ENCODE assay signal across 8 mouse cellular contexts in the genomic region with DNA sequence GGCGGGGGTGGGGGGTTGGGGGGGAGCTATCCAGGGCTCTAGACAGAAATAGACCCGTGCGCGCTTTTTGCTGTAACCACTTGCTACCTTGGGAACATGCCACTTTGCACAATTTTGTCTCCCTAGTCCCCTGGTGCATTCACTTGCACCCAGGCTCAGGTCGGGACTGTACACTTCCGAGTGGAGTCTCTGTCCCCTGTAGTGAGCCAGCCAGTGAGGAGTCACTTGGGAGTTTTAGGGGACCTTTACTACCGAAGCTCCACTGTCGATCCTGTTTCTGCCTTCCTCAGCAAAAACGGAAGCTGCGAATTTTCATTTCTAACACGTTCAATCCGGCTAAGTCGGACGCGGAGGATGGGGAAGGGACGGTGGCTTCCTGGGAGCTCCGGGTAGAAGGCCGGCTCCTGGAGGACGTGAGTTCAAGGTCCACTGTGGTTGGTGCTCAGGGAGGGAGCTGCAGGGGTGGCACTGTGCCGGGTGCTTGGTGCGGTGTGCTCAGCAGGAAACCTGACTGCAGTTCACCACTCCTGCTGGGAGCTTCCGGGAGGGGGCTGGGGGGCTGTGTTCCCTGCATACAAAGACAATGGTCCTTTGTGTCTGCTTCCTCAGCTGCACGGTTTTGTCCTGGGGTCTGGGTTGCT. TPM values are rescaled to one million over a fixed set of nuclear protein-coding genes. Genes with fewer than 3 reads are reported as not detected.
DNase-seq lines count a peak whose midpoint lies in the region; ATAC-seq and TF ChIP-seq lines count a peak whose summit lies in the region.

No protein-coding gene starts in this region.

- no peaks in the 10 kb centered on the region for H3K27me3 ChIP-seq in lung, postnatal 0 days (replicated peaks; ENCODE audit: insufficient read depth, low read length)
- H3K27me3 ChIP-seq in embryonic facial prominence, embryonic 13.5 days, result no peaks in the 10 kb centered on the region; the same call in 1 of the 2 replicates
- H3K27me3 ChIP-seq in hindbrain, postnatal 0 days (ENCODE audit: insufficient read depth, low read length), result no peaks in the 10 kb centered on the region
- H3K27me3 ChIP-seq in midbrain, embryonic 12.5 days, result no peaks in the 10 kb centered on the region

- no peaks in the 10 kb centered on the region for H3K9me3 ChIP-seq in lung, postnatal 0 days (ENCODE audit: low read length)
- H3K9me3 ChIP-seq in embryonic facial prominence, embryonic 13.5 days, result no peaks in the 10 kb centered on the region
- H3K9me3 ChIP-seq in hindbrain, postnatal 0 days (ENCODE audit: low read length), result no peaks in the 10 kb centered on the region
- no peaks in the 10 kb centered on the region for H3K9me3 ChIP-seq in midbrain, embryonic 12.5 days

- peaks cover 17% of the 10 kb centered on the region for H3K36me3 ChIP-seq in lung, postnatal 0 days (ENCODE audit: insufficient read depth, low read length)
- H3K36me3 ChIP-seq in embryonic facial prominence, embryonic 13.5 days, result peaks cover 47% of the 10 kb centered on the region
- peaks cover 26% of the 10 kb centered on the region for H3K36me3 ChIP-seq in hindbrain, postnatal 0 days (ENCODE audit: insufficient read depth, low read length)
- peaks cover 52% of the 10 kb centered on the region for H3K36me3 ChIP-seq in midbrain, embryonic 12.5 days

- TF ChIP-seq EP300 in lung, postnatal 0 days (IDR thresholded peaks at IDR 0.05), result no peak

- no peak overlapping the region for H3K27ac ChIP-seq in lung, postnatal 0 days (ENCODE audit: low read length)
- peak overlapping the region; percentile 96; the same call in 1 of the 2 replicates for H3K27ac ChIP-seq in embryonic facial prominence, embryonic 13.5 days
- H3K27ac ChIP-seq in hindbrain, postnatal 0 days, result peak overlapping the region; percentile 33; the same call in 1 of the 2 replicates
- peak overlapping the region; percentile 96 for H3K27ac ChIP-seq in midbrain, embryonic 12.5 days (replicated peaks)

- 48% methylated on average over 23 of the region's 23 CpGs for WGBS in lung, postnatal 0 days
- WGBS in embryonic facial prominence, embryonic 13.5 days, result 22% methylated on average over 23 of the region's 23 CpGs
- WGBS in hindbrain, postnatal 0 days, result 14% methylated on average over 23 of the region's 23 CpGs
- WGBS in midbrain, embryonic 12.5 days, result 21% methylated on average over 23 of the region's 23 CpGs

- peaks cover 3% of the 10 kb centered on the region; the same call in 1 of the 2 replicates for H3K4me1 ChIP-seq in lung, postnatal 0 days (ENCODE audit: insufficient read depth, low read depth, low read length)
- peaks cover 35% of the 10 kb centered on the region for H3K4me1 ChIP-seq in embryonic facial prominence, embryonic 13.5 days
- peaks cover 14% of the 10 kb centered on the region; the same call in 1 of the 2 replicates for H3K4me1 ChIP-seq in hindbrain, postnatal 0 days (ENCODE audit: insufficient read depth, low read length)
- peaks cover 33% of the 10 kb centered on the region for H3K4me1 ChIP-seq in midbrain, embryonic 12.5 days

- ATAC-seq in lung, postnatal 0 days, result no peak
- no peak for ATAC-seq in embryonic facial prominence, embryonic 13.5 days (ENCODE audit: insufficient number of reproducible peaks, insufficient read depth, low FRiP score, low TSS enrichment, low read depth)
- ATAC-seq in hindbrain, postnatal 0 days, result no peak
- ATAC-seq in midbrain, embryonic 12.5 days (ENCODE audit: low FRiP score, low read depth), result no peak

- no peak for TF ChIP-seq CTCF in lung, postnatal 0 days (IDR thresholded peaks at IDR 0.05)
- TF ChIP-seq CTCF in hindbrain, postnatal 0 days (IDR thresholded peaks at IDR 0.05; ENCODE audit: low read depth), result no peak

- H3K4me3 ChIP-seq in lung, postnatal 0 days (ENCODE audit: low read depth, low read length), result no peak overlapping the region
- peak overlapping the region; percentile 80 for H3K4me3 ChIP-seq in embryonic facial prominence, embryonic 13.5 days
- H3K4me3 ChIP-seq in hindbrain, postnatal 0 days (ENCODE audit: low read length), result peak overlapping the region; percentile 28
- H3K4me3 ChIP-seq in midbrain, embryonic 12.5 days, result peak overlapping the region; percentile 85

- DNase-seq in lung, postnatal 10 days, result peak; percentile 64
- DNase-seq in lung, postnatal 0 days (ENCODE audit: low spot score), result no peak
- no peak for DNase-seq in hindbrain, postnatal 0 days (ENCODE audit: low spot score)
- no peak for DNase-seq in c-Kit-positive CD71-positive TER-119-positive erythroid progenitor cells, embryonic 14.5 days (ENCODE audit: low spot score)
- no peak for DNase-seq in cerebellum, adult 9-10 months
- DNase-seq in embryo, embryonic 9.5 days (ENCODE audit: extremely low spot score), result no peak

- no peak overlapping the region for H3K4me2 ChIP-seq in lung, postnatal 0 days (replicated peaks; ENCODE audit: low read depth, low read length)
- peak overlapping the region; percentile 80 for H3K4me2 ChIP-seq in embryonic facial prominence, embryonic 13.5 days
- H3K4me2 ChIP-seq in hindbrain, postnatal 0 days (ENCODE audit: low read depth, low read length), result peak overlapping the region; percentile 67
- H3K4me2 ChIP-seq in midbrain, embryonic 12.5 days (replicated peaks), result peak overlapping the region; percentile 91

- H3K9ac ChIP-seq in lung, postnatal 0 days (replicated peaks; ENCODE audit: low read depth), result no peak overlapping the region
- peak overlapping the region; percentile 96 for H3K9ac ChIP-seq in embryonic facial prominence, embryonic 13.5 days
- peak overlapping the region; percentile 40 for H3K9ac ChIP-seq in hindbrain, postnatal 0 days (replicated peaks; ENCODE audit: low read length)
- peak overlapping the region; percentile 97 for H3K9ac ChIP-seq in midbrain, embryonic 12.5 days (replicated peaks)

RNA-seq across cellular contexts. Expression of a gene that starts 1.1 kb away (rescaled TPM):
- polyA plus RNA-seq in lung, postnatal 0 days (2015; fragmentation: Nextera tagmentation; extraction: Ambion mirVana), result 3.2 TPM in 1 of 2 replicates, not detected in the other
- polyA plus RNA-seq in embryonic facial prominence, embryonic 13.5 days (2015; fragmentation: Nextera tagmentation; extraction: Ambion mirVana), result not detected in 2 replicates
- not detected in 2 replicates for total RNA-seq in hindbrain, postnatal 0 days (2014; rRNA removed)
- polyA plus RNA-seq in hindbrain, postnatal 0 days (2015; fragmentation: Nextera tagmentation; extraction: Ambion mirVana), result not detected in 2 replicates
- polyA plus RNA-seq in midbrain, embryonic 12.5 days (2016; fragmentation: Nextera tagmentation; extraction: Ambion mirVana), result not detected in 2 replicates

RNA-seq across cellular contexts. Expression of a gene that starts 2.2 kb away (rescaled TPM):
- 19.7 and 20.4 TPM in 2 replicates for polyA plus RNA-seq in lung, postnatal 0 days (2015; fragmentation: Nextera tagmentation; extraction: Ambion mirVana)
- polyA plus RNA-seq in embryonic facial prominence, embryonic 13.5 days (2015; fragmentation: Nextera tagmentation; extraction: Ambion mirVana), result 55.0 and 73.1 TPM in 2 replicates
- 74.0 and 89.4 TPM in 2 replicates for total RNA-seq in hindbrain, postnatal 0 days (2014; rRNA removed)
- polyA plus RNA-seq in hindbrain, postnatal 0 days (2015; fragmentation: Nextera tagmentation; extraction: Ambion mirVana), result 78.1 and 91.2 TPM in 2 replicates
- polyA plus RNA-seq in midbrain, embryonic 12.5 days (2016; fragmentation: Nextera tagmentation; extraction: Ambion mirVana), result 141 and 157 TPM in 2 replicates

RNA-seq across cellular contexts. Expression of a gene that starts 13.2 kb away (rescaled TPM):
- 10.0 and 13.2 TPM in 2 replicates for polyA plus RNA-seq in lung, postnatal 0 days (2015; fragmentation: Nextera tagmentation; extraction: Ambion mirVana)
- polyA plus RNA-seq in embryonic facial prominence, embryonic 13.5 days (2015; fragmentation: Nextera tagmentation; extraction: Ambion mirVana), result 0.37 and 1.0 TPM in 2 replicates
- total RNA-seq in hindbrain, postnatal 0 days (2014; rRNA removed), result 2.8 and 3.7 TPM in 2 replicates
- 2.5 TPM in 2 replicates for polyA plus RNA-seq in hindbrain, postnatal 0 days (2015; fragmentation: Nextera tagmentation; extraction: Ambion mirVana)
- polyA plus RNA-seq in midbrain, embryonic 12.5 days (2016; fragmentation: Nextera tagmentation; extraction: Ambion mirVana), result 0.75 and 0.96 TPM in 2 replicates

RNA-seq across cellular contexts. Expression of a gene that starts 21.3 kb away (rescaled TPM):
- polyA plus RNA-seq in lung, postnatal 0 days (2015; fragmentation: Nextera tagmentation; extraction: Ambion mirVana), result 197 and 206 TPM in 2 replicates
- 144 and 179 TPM in 2 replicates for polyA plus RNA-seq in embryonic facial prominence, embryonic 13.5 days (2015; fragmentation: Nextera tagmentation; extraction: Ambion mirVana)
- 61.2 and 101 TPM in 2 replicates for total RNA-seq in hindbrain, postnatal 0 days (2014; rRNA removed)
- 201 and 202 TPM in 2 replicates for polyA plus RNA-seq in hindbrain, postnatal 0 days (2015; fragmentation: Nextera tagmentation; extraction: Ambion mirVana)
- polyA plus RNA-seq in midbrain, embryonic 12.5 days (2016; fragmentation: Nextera tagmentation; extraction: Ambion mirVana), result 156 and 164 TPM in 2 replicates

RNA-seq across cellular contexts. Expression of a gene that starts 34.0 kb away (rescaled TPM):
- 1.3 TPM in 2 replicates for polyA plus RNA-seq in lung, postnatal 0 days (2015; fragmentation: Nextera tagmentation; extraction: Ambion mirVana)
- polyA plus RNA-seq in embryonic facial prominence, embryonic 13.5 days (2015; fragmentation: Nextera tagmentation; extraction: Ambion mirVana), result 3.3 and 4.2 TPM in 2 replicates
- total RNA-seq in hindbrain, postnatal 0 days (2014; rRNA removed), result 127 and 143 TPM in 2 replicates
- 32.0 and 37.1 TPM in 2 replicates for polyA plus RNA-seq in hindbrain, postnatal 0 days (2015; fragmentation: Nextera tagmentation; extraction: Ambion mirVana)
- 36.0 and 43.7 TPM in 2 replicates for polyA plus RNA-seq in midbrain, embryonic 12.5 days (2016; fragmentation: Nextera tagmentation; extraction: Ambion mirVana)
